In genomic region chr14:60177614-60178570, GRCm38 (mm10) we compare ENCODE assay signal across 8 mouse cellular contexts. TPM values are rescaled to one million over a fixed set of nuclear protein-coding genes. Genes with fewer than 3 reads are reported as not detected.
DNase-seq lines count a peak whose midpoint lies in the region; ATAC-seq lines count a peak whose summit lies in the region.

No protein-coding gene starts in this region.

- 20% methylated on average over 37 of the region's 37 CpGs for WGBS in limb, embryonic 13.5 days
- WGBS in neural tube, embryonic 15.5 days = 17% methylated on average over 37 of the region's 37 CpGs

- H3K4me2 ChIP-seq in limb, embryonic 13.5 days (replicated peaks) = peak overlapping the region; percentile 99
- peak overlapping the region; percentile 87 for H3K4me2 ChIP-seq in neural tube, embryonic 15.5 days

- H3K9ac ChIP-seq in limb, embryonic 13.5 days = peak overlapping the region; percentile 72
- peak overlapping the region; percentile 87 for H3K9ac ChIP-seq in neural tube, embryonic 15.5 days (replicated peaks)

- no peak for ATAC-seq in erythroblast, adult 5-6 weeks (replicated peaks; ENCODE audit: low FRiP score, poor library complexity, severe bottlenecking)
- peak; percentile 43 for ATAC-seq in granulocyte monocyte progenitor cell, adult 5-6 weeks (replicated peaks; ENCODE audit: poor library complexity, severe bottlenecking)
- ATAC-seq in limb, embryonic 13.5 days (ENCODE audit: low FRiP score, low read depth) = peak; percentile 17; the same call in 1 of the 2 replicates
- ATAC-seq in neural tube, embryonic 15.5 days (ENCODE audit: low FRiP score) = peak; percentile 32

- no peaks in the 10 kb centered on the region; the same call in 1 of the 2 replicates for H3K9me3 ChIP-seq in erythroblast, embryonic 14.5 days (ENCODE audit: control insufficient read depth, low read length)
- no peaks in the 10 kb centered on the region for H3K9me3 ChIP-seq in limb, embryonic 13.5 days
- no peaks in the 10 kb centered on the region for H3K9me3 ChIP-seq in neural tube, embryonic 15.5 days (replicated peaks)

- H3K27me3 ChIP-seq in erythroblast, embryonic 14.5 days (ENCODE audit: control insufficient read depth) = peaks cover 44% of the 10 kb centered on the region
- H3K27me3 ChIP-seq in limb, embryonic 13.5 days = peaks cover 55% of the 10 kb centered on the region
- peaks cover 9% of the 10 kb centered on the region; the same call in 1 of the 2 replicates for H3K27me3 ChIP-seq in neural tube, embryonic 15.5 days (replicated peaks)

- peak overlapping the region; percentile 57 for H3K4me3 ChIP-seq in erythroblast, embryonic 14.5 days (replicated peaks)
- H3K4me3 ChIP-seq in limb, embryonic 13.5 days = peak overlapping the region; percentile 73
- peak overlapping the region; percentile 83 for H3K4me3 ChIP-seq in neural tube, embryonic 15.5 days (replicated peaks)

- DNase-seq in thymus, postnatal 14 days = peak; percentile 17
- no peak for DNase-seq in thymus, postnatal 0 days (ENCODE audit: low spot score)
- DNase-seq in spleen, adult 18-20 months = no peak

- H3K36me3 ChIP-seq in erythroblast, embryonic 14.5 days (ENCODE audit: control insufficient read depth) = no peaks in the 10 kb centered on the region
- no peaks in the 10 kb centered on the region for H3K36me3 ChIP-seq in limb, embryonic 13.5 days
- peaks cover 5% of the 10 kb centered on the region; the same call in 1 of the 2 replicates for H3K36me3 ChIP-seq in neural tube, embryonic 15.5 days

- H3K4me1 ChIP-seq in erythroblast, embryonic 14.5 days (ENCODE audit: control insufficient read depth) = peaks cover 7% of the 10 kb centered on the region
- H3K4me1 ChIP-seq in limb, embryonic 13.5 days = peaks cover 4% of the 10 kb centered on the region; the same call in 1 of the 2 replicates
- H3K4me1 ChIP-seq in neural tube, embryonic 15.5 days = peaks cover 31% of the 10 kb centered on the region

- H3K27ac ChIP-seq in limb, embryonic 13.5 days = no peak overlapping the region
- H3K27ac ChIP-seq in neural tube, embryonic 15.5 days (replicated peaks) = peak overlapping the region; percentile 96

RNA-seq across cellular contexts. Expression of gene Atp8a2, which starts 19.1 kb away (rescaled TPM):
- 0.01 TPM in 1 of 2 replicates, not detected in the other for polyA plus RNA-seq in erythroblast, embryonic 14.5 days (2012)
- 0.19 and 0.21 TPM in 2 replicates for total RNA-seq in erythroblast, adult 5-6 weeks (2015; ENCODE audit: low replicate concordance)
- total RNA-seq in erythroblast, adult 5-6 weeks (2017; ENCODE audit: low replicate concordance) = 0.14 and 0.34 TPM in 2 replicates
- 0.80 and 1.4 TPM in 2 replicates for polyA plus RNA-seq in thymus, postnatal 0 days (2015; fragmentation: Nextera tagmentation; extraction: Ambion mirVana)
- total RNA-seq in granulocyte monocyte progenitor cell, adult 5-6 weeks (2014; fragmentation: Nextera tagmentation) = 0.21 and 1.3 TPM in 2 replicates
- total RNA-seq in granulocyte monocyte progenitor cell, adult 5-6 weeks (2017) = 0.56 and 1.3 TPM in 2 replicates
- polyA plus RNA-seq in limb, embryonic 13.5 days (2015; fragmentation: Nextera tagmentation; extraction: Ambion mirVana) = 3.2 and 3.8 TPM in 2 replicates
- 35.4 and 46.8 TPM in 2 replicates for polyA plus RNA-seq in neural tube, embryonic 15.5 days (2015; fragmentation: Nextera tagmentation; extraction: Ambion mirVana)
